Mouse (Mus musculus): ENCODE measurements around the gene Lgals4. TPM values are rescaled to one million over a fixed set of nuclear protein-coding genes. Genes with fewer than 3 reads are reported as not detected.

Gene Lgals4
- polyA plus RNA-seq, 1 experiment from 2014 or later = 5.4 TPM

Other genes with a start within 250 kb of the Lgals4 start
- gene Samd4b, start 235.7 kb upstream of the Lgals4 start, polyA plus RNA-seq (2016; fragmentation: Nextera tagmentation; extraction: Ambion mirVana) = 36.6 and 36.8 TPM in 2 replicates
- 43.4 and 44.1 TPM in 2 replicates for gene Pak4, start 235.7 kb upstream of the Lgals4 start, polyA plus RNA-seq (2016; fragmentation: Nextera tagmentation; extraction: Ambion mirVana)
- gene Acp7, start 202.5 kb upstream of the Lgals4 start, polyA plus RNA-seq (2016; fragmentation: Nextera tagmentation; extraction: Ambion mirVana) = 0.18 TPM in 1 of 2 replicates, not detected in the other
- 8.6 and 11.9 TPM in 2 replicates for gene Fbxo27, start 141.0 kb upstream of the Lgals4 start, polyA plus RNA-seq (2016; fragmentation: Nextera tagmentation; extraction: Ambion mirVana)
- 15.9 and 19.7 TPM in 2 replicates for gene Fbxo17, start 117.0 kb upstream of the Lgals4 start, polyA plus RNA-seq (2016; fragmentation: Nextera tagmentation; extraction: Ambion mirVana)
- gene Mrps12, start 92.0 kb upstream of the Lgals4 start, polyA plus RNA-seq (2016; fragmentation: Nextera tagmentation; extraction: Ambion mirVana) = 135 and 138 TPM in 2 replicates
- gene Sars2, start 91.9 kb upstream of the Lgals4 start, polyA plus RNA-seq (2016; fragmentation: Nextera tagmentation; extraction: Ambion mirVana) = 29.8 and 32.0 TPM in 2 replicates
- 5.0 and 6.5 TPM in 2 replicates for gene Ccer2, start 77.7 kb upstream of the Lgals4 start, polyA plus RNA-seq (2016; fragmentation: Nextera tagmentation; extraction: Ambion mirVana)
- gene Sirt2, start 67.1 kb upstream of the Lgals4 start, polyA plus RNA-seq (2016; fragmentation: Nextera tagmentation; extraction: Ambion mirVana) = 76.1 and 76.7 TPM in 2 replicates
- gene Nfkbib, start 66.3 kb upstream of the Lgals4 start, polyA plus RNA-seq (2016; fragmentation: Nextera tagmentation; extraction: Ambion mirVana) = 38.9 and 42.0 TPM in 2 replicates
- 2.2 and 2.8 TPM in 2 replicates for gene Rinl, start 44.9 kb upstream of the Lgals4 start, polyA plus RNA-seq (2016; fragmentation: Nextera tagmentation; extraction: Ambion mirVana)
- 372 and 383 TPM in 2 replicates for gene Hnrnpl, start 25.3 kb upstream of the Lgals4 start, polyA plus RNA-seq (2016; fragmentation: Nextera tagmentation; extraction: Ambion mirVana)
- gene Ech1, start 8.6 kb upstream of the Lgals4 start, polyA plus RNA-seq (2016; fragmentation: Nextera tagmentation; extraction: Ambion mirVana) = 117 and 128 TPM in 2 replicates
- 2.4 and 4.2 TPM in 2 replicates for gene Lgals7, start 30.0 kb downstream of the Lgals4 start, polyA plus RNA-seq (2016; fragmentation: Nextera tagmentation; extraction: Ambion mirVana)
- 0.26 and 0.36 TPM in 2 replicates for gene Capn12, start 47.6 kb downstream of the Lgals4 start, polyA plus RNA-seq (2016; fragmentation: Nextera tagmentation; extraction: Ambion mirVana)
- 233 and 253 TPM in 2 replicates for gene Actn4, start 128.5 kb downstream of the Lgals4 start, polyA plus RNA-seq (2016; fragmentation: Nextera tagmentation; extraction: Ambion mirVana)
- 392 and 419 TPM in 2 replicates for gene Eif3k, start 148.0 kb downstream of the Lgals4 start, polyA plus RNA-seq (2016; fragmentation: Nextera tagmentation; extraction: Ambion mirVana)
- gene Map4k1, start 148.2 kb downstream of the Lgals4 start, polyA plus RNA-seq (2016; fragmentation: Nextera tagmentation; extraction: Ambion mirVana) = 6.7 and 9.3 TPM in 2 replicates

Measured in embryonic facial prominence, embryonic 12.5 days (tissue).